Mouse (Mus musculus) lung, postnatal 0 days (tissue): Measurements from ENCODE around the gene Spata13.

ENCODE experiments used
- CTCF ChIP-seq: IDR thresholded peaks from 2 replicates; pipeline ENCODE4 v1.5.1; 2016; ENCODE audit warnings: antibody characterized with exemption, mild to moderate bottlenecking
- EP300 ChIP-seq: IDR thresholded peaks from 2 replicates; pipeline ENCODE4 v1.6.1; 2016; ENCODE audit warnings: antibody characterized with exemption, mild to moderate bottlenecking, control low read depth

DNA sequence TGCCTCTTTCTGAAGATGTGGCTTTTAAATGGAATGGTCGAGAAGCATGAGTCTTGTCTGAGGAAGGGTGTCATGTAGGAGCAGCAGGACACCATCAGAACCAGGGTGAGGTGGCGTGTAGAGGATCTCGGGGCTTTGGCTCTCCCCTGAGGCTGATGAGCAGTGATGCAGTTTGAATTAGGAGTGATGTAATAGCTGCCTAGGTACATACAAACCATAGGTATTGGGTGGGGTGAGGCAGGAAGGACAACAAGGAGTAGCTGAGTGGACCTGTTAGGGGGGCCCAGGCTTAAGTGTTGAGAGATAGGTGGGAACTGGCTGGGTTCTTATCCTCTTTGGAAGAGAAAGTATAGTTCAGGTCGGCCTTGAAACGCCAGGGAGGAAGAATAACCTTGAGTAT, 106.7 kb downstream of the Spata13 start:
- TF ChIP-seq EP300, result no peak
- no peak for TF ChIP-seq CTCF
